Mouse (Mus musculus) forebrain, embryonic 13.5 days (tissue): ENCODE results near the gene Fam20b. TPM values are rescaled to one million over a fixed set of nuclear protein-coding genes. Genes with fewer than 3 reads are reported as not detected.
A peak's percentile ranks its signal among the peaks of the same experiment; 100 is the strongest.

ENCODE experiments used
- ATAC-seq: fragments of 200-750 bp; cut with Nextera tagmentation; 2 replicates; pipeline ENCODE4 v1.8.0; 2017
- H3K27ac ChIP-seq: fragments of 300-500 bp; sonication (generic); 2 replicates; pipeline ENCODE4 v1.5.1; 2015; ENCODE audit warnings: inconsistent platforms, mild to moderate bottlenecking, moderate library complexity
- H3K27me3 ChIP-seq: fragments of 300-500 bp; sonication (generic); 2 replicates; pipeline ENCODE4 v1.6.1; 2015; ENCODE audit warnings: mild to moderate bottlenecking, inconsistent platforms
- H3K36me3 ChIP-seq: fragments of 300-500 bp; sonication (generic); 2 replicates; pipeline ENCODE4 v1.6.1; 2015; ENCODE audit warnings: mild to moderate bottlenecking, inconsistent platforms; ENCODE audit not compliant: poor library complexity, severe bottlenecking
- H3K4me1 ChIP-seq: fragments of 300-500 bp; sonication (generic); 2 replicates; pipeline ENCODE4 v1.6.1; 2015; ENCODE audit warnings: inconsistent platforms
- H3K4me2 ChIP-seq: fragments of 300-500 bp; sonication (generic); 2 replicates; pipeline ENCODE4 v1.6.1; 2015; ENCODE audit warnings: inconsistent platforms, mild to moderate bottlenecking, moderate library complexity
- H3K4me3 ChIP-seq: fragments of 300-500 bp; sonication (generic); 2 replicates; pipeline ENCODE4 v1.5.1; 2015; ENCODE audit warnings: mild to moderate bottlenecking, inconsistent platforms
- H3K9ac ChIP-seq: fragments of 300-500 bp; sonication (generic); 2 replicates; pipeline ENCODE4 v1.6.1; 2015; ENCODE audit warnings: mild to moderate bottlenecking, inconsistent platforms
- H3K9me3 ChIP-seq: fragments of 300-500 bp; sonication (generic); replicated peaks from 2 replicates; pipeline ENCODE4 v1.6.1; 2016; ENCODE audit warnings: inconsistent platforms
- WGBS: fragments of 180-500 bp; shearing (Covaris S2); methylation state at CpG from one replicate; pipeline ENCODE4 v1.1.7; 2015; 5-methylcytosine and 5-hydroxymethylcytosine counted together
- polyA plus RNA-seq: library from polyadenylated mRNA; unstranded; fragments of >200 nt; fragmentation: Nextera tagmentation; extraction: Ambion mirVana; gene quantifications from 2 replicates; pipeline ENCODE4 v1.2.1, GENCODE M21; 2015

Gene Fam20b
- polyA plus RNA-seq, 1 experiment from 2014 or later: 18.0 TPM

DNA sequence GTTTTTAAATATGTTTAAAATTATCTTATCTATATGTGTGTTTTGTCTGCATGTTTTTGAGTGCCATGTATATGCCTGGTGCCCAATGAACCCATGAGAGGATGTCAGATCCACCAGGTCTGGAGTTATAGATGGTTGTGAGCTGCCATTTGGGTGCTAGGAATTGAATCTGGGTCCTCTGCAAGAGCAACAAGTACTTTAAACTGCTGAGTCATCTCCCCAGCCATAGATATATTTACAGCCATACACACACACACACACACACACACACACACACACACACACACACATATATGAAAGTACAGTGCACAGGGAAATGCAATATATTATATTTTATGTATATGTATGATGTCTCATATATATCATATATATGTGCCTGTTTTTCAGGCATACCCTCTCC is 30.2 kb upstream of the Fam20b start:
- Histone ChIP-seq H3K9me3 (no peaks in the 10 kb centered on the region), H3K4me3 (no peak overlapping the region), H3K36me3 (no peaks in the 10 kb centered on the region), H3K27ac (no peak overlapping the region), H3K4me2 (no peak overlapping the region), H3K9ac (no peak overlapping the region), H3K27me3 (no peaks in the 10 kb centered on the region), H3K4me1 (peaks cover 18% of the 10 kb centered on the region)
- ATAC-seq: no peak

GRCm38 (mm10) chr1:156748435-156749005 is 29.6 kb upstream of the Fam20b start:
- Histone ChIP-seq H3K9me3 (no peaks in the 10 kb centered on the region), H3K4me3 (no peak overlapping the region), H3K27ac (no peak overlapping the region; the same call in 1 of the 2 replicates), H3K4me2 (no peak overlapping the region), H3K36me3 (no peaks in the 10 kb centered on the region), H3K27me3 (no peaks in the 10 kb centered on the region), H3K4me1 (peaks cover 14% of the 10 kb centered on the region; the same call in 1 of the 2 replicates), H3K9ac (no peak overlapping the region)
- ATAC-seq: peak; percentile 52; the same call in 1 of the 2 replicates
- WGBS: 77% methylated on average over 16 of the region's 16 CpGs

- Histone ChIP-seq H3K9me3 (no peaks in the 10 kb centered on the region), H3K36me3 (no peaks in the 10 kb centered on the region), H3K4me2 (no peak overlapping the region), H3K27ac (no peak overlapping the region), H3K9ac (no peak overlapping the region), H3K27me3 (no peaks in the 10 kb centered on the region), H3K4me1 (0 out of 2 replicates have a peak, but pooled peaks cover 5% of the 10 kb centered on the region), H3K4me3 (no peak overlapping the region)
- WGBS: 81% methylated on average over 7 of the region's 7 CpGs
- ATAC-seq: no peak
Measured at GRCm38 (mm10) chr1:156745188-156745810, 26.4 kb upstream of the Fam20b start.

DNA sequence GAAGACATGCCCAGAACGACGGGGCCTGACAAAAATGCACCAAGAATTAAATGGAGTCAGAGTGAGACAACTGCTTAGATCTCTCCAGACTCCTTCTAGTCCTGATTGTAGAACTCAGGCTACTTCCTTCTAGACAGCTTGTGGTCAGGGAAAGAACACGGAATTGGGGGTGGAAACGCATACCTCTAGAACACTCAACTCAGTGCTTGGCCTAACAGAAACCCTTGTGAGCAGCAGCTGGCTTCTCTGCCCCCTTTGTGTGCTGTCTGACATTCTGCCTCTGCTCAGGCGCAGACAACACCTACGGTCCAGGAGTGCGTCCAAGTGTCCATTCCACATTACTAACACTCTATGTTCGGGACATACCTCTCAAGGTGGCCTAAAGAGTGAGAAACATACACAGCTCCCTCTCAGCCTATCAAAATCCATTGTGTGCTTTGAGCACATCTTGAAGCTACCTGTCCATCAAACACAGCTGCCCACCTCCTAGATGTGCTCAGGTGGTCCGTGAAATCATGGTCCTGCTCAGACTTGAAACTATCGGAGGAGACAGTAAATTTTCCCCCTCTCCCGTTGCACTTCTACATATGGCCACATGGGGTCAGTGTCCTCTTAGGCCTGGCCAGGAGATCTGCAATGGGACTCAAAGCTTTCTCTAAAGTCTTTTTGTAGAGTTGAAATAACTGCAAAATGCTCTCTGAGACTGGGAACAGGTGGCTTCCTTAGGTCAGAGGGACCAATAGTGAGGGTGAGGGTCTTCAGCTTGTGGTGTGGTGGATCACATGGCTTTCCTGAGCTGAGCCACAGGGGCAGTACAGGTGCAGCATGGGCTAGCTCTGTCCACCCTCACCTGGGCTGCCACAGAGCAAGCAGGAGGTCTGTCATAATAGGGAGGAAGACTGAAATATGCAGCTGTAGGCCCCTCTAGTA is 22.9 kb upstream of the Fam20b start:
- H3K9me3 ChIP-seq: no peaks in the 10 kb centered on the region
- WGBS: 68% methylated on average over 11 of the region's 11 CpGs
- no peaks in the 10 kb centered on the region for H3K36me3 ChIP-seq
- H3K9ac ChIP-seq: no peak overlapping the region
- H3K4me2 ChIP-seq: no peak overlapping the region
- no peaks in the 10 kb centered on the region for H3K27me3 ChIP-seq
- H3K27ac ChIP-seq: no peak overlapping the region
- ATAC-seq: peak; percentile 71
- no peak overlapping the region for H3K4me3 ChIP-seq
- no peaks in the 10 kb centered on the region for H3K4me1 ChIP-seq

DNA sequence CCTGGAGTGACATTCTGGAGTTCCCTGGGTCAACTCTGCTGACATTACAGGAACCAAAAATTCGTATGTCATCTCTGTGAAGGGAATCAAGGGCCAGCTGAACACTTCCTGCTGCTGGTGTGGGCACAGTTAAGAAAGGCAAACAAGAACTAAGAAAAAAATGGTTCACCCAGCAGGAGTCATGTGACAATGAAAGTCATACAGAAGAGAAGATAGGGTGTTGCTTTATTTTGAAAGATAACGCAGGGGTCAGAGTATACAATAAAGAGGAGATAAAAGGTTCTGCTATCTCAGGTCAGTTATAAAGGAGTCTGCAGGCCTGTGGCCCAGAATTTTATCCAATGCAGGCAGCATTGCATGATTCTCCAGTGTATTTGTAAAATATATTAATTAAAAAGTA is 16.9 kb upstream of the Fam20b start:
- no peaks in the 10 kb centered on the region for H3K9me3 ChIP-seq
- H3K27ac ChIP-seq: no peak overlapping the region
- H3K4me1 ChIP-seq: no peaks in the 10 kb centered on the region
- ATAC-seq: no peak
- no peak overlapping the region for H3K9ac ChIP-seq
- WGBS: 85% methylated on average over 2 of the region's 2 CpGs
- H3K36me3 ChIP-seq: no peaks in the 10 kb centered on the region
- no peaks in the 10 kb centered on the region for H3K27me3 ChIP-seq
- no peak overlapping the region for H3K4me2 ChIP-seq
- no peak overlapping the region for H3K4me3 ChIP-seq

GRCm38 (mm10) chr1:156734019-156734418 is 15.1 kb upstream of the Fam20b start:
- Histone ChIP-seq H3K27ac (no peak overlapping the region), H3K4me3 (no peak overlapping the region), H3K4me2 (no peak overlapping the region), H3K36me3 (no peaks in the 10 kb centered on the region), H3K27me3 (no peaks in the 10 kb centered on the region), H3K9ac (no peak overlapping the region), H3K4me1 (no peaks in the 10 kb centered on the region), H3K9me3 (no peaks in the 10 kb centered on the region)
- ATAC-seq: no peak
- 77% methylated on average over 3 of the region's 3 CpGs for WGBS

DNA sequence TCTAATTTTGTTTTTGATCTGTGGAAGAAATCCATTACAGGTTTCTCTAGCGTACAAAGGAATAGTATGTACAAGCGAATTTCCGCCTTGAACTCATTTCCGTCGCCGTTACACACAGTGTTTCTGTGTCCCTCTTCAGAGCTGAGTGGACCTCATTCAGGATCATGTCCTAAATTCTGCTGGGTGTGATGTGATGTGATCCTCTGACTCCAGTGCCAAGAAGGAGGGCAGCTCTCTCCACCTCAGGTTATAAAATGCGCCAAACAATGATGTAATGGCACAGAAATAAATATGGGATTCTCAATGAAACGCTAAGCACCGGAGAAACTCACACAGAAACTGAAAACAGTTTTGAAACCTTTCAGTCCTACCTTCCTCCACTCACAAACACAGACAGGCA is 14.7 kb upstream of the Fam20b start:
- 94% methylated on average over 9 of the region's 9 CpGs for WGBS

DNA sequence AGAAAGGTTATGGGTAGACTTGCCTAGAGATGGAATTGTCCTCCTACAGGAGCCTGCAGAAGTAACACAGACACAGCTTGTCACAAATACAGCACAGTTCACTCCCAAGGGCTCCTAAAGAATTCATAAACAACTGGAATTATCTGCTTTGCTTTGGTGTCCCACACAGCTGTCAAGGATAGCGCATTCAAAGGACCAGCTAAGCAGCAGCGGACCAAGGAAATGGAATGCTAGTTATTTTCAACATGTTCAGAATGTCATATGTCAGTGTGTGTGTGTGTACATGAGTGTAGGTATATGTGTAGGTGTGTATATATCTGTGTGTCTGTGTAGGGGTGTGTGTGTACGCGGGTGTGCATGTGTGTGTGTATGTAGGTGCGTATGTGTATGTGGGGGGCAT is 14.1 kb upstream of the Fam20b start:
- Histone ChIP-seq H3K9ac (no peak overlapping the region), H3K4me2 (no peak overlapping the region), H3K4me1 (no peaks in the 10 kb centered on the region), H3K36me3 (no peaks in the 10 kb centered on the region), H3K27me3 (no peaks in the 10 kb centered on the region), H3K9me3 (no peaks in the 10 kb centered on the region), H3K4me3 (no peak overlapping the region), H3K27ac (no peak overlapping the region)
- WGBS: 94% methylated on average over 5 of the region's 5 CpGs
- ATAC-seq: no peak

More for the DNA sequence above, 14.7 kb upstream of the Fam20b start:
- H3K36me3 ChIP-seq: no peaks in the 10 kb centered on the region
- no peak for ATAC-seq
- H3K4me1 ChIP-seq: no peaks in the 10 kb centered on the region
- H3K9me3 ChIP-seq: no peaks in the 10 kb centered on the region
- no peak overlapping the region for H3K9ac ChIP-seq
- H3K4me3 ChIP-seq: no peak overlapping the region
- no peak overlapping the region for H3K27ac ChIP-seq
- H3K4me2 ChIP-seq: no peak overlapping the region
- no peaks in the 10 kb centered on the region for H3K27me3 ChIP-seq

- no peak overlapping the region for H3K9ac ChIP-seq
- no peaks in the 10 kb centered on the region for H3K27me3 ChIP-seq
- H3K9me3 ChIP-seq: no peaks in the 10 kb centered on the region
- WGBS: 64% methylated on average over 9 of the region's 9 CpGs
- H3K4me2 ChIP-seq: no peak overlapping the region
- no peak for ATAC-seq
- no peaks in the 10 kb centered on the region for H3K36me3 ChIP-seq
- H3K4me1 ChIP-seq: no peaks in the 10 kb centered on the region
- no peak overlapping the region for H3K27ac ChIP-seq
- H3K4me3 ChIP-seq: no peak overlapping the region
Measured at GRCm38 (mm10) chr1:156730802-156731201, 11.9 kb upstream of the Fam20b start.

GRCm38 (mm10) chr1:156727234-156728108 is 8.6 kb upstream of the Fam20b start:
- no peak overlapping the region for H3K27ac ChIP-seq
- no peak overlapping the region for H3K9ac ChIP-seq
- H3K9me3 ChIP-seq: no peaks in the 10 kb centered on the region
- no peaks in the 10 kb centered on the region for H3K4me1 ChIP-seq
- H3K4me3 ChIP-seq: no peak overlapping the region
- 86% methylated on average over 14 of the region's 14 CpGs for WGBS
- H3K27me3 ChIP-seq: no peaks in the 10 kb centered on the region
- no peaks in the 10 kb centered on the region for H3K36me3 ChIP-seq
- H3K4me2 ChIP-seq: no peak overlapping the region
- ATAC-seq: no peak

GRCm38 (mm10) chr1:156722089-156722488 is 3.2 kb upstream of the Fam20b start:
- H3K9me3 ChIP-seq: no peaks in the 10 kb centered on the region
- no peak overlapping the region for H3K27ac ChIP-seq
- 64% methylated on average over 6 of the region's 6 CpGs for WGBS
- peaks cover 6% of the 10 kb centered on the region; the same call in 1 of the 2 replicates for H3K27me3 ChIP-seq
- no peaks in the 10 kb centered on the region for H3K36me3 ChIP-seq
- H3K4me3 ChIP-seq: no peak overlapping the region
- H3K4me2 ChIP-seq: no peak overlapping the region
- H3K4me1 ChIP-seq: peaks cover 14% of the 10 kb centered on the region
- no peak for ATAC-seq
- H3K9ac ChIP-seq: no peak overlapping the region
